Mouse (Mus musculus) heart, adult 11 months (tissue): ENCODE measurements around the gene Klhl18.
A peak's percentile ranks its signal among the peaks of the same experiment; 100 is the strongest.
"Not testable (repeated sequence)": the region's sequence is repeated elsewhere in the genome, so short reads cannot be mapped to it uniquely, and the experiment has no call there.

ENCODE experiments used
- DNase-seq: peaks from one replicate; pipeline ENCODE4 v3.0.0; 2022

The Klhl18 gene

DNA sequence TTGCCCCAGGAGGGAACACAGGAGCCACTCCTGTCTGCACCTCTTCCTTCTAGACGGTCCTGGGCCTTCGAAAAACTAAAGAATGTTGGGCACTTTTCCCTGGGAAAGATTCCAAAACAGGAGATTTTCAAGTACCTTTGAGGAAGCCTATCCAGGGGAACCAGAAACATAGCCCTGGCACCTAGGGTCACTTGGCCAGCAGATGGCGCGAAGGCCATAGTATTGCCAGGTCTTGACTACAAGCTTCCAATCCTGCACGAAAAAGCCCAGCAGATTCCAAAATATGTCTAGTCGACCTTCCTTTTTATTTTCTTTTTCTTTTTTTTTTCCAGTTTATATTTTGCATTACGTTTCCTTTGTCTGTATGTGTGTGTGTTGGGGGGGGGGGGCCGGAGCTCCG, 62.7 kb downstream of the Klhl18 start:
- DNase-seq, result no peak

DNA sequence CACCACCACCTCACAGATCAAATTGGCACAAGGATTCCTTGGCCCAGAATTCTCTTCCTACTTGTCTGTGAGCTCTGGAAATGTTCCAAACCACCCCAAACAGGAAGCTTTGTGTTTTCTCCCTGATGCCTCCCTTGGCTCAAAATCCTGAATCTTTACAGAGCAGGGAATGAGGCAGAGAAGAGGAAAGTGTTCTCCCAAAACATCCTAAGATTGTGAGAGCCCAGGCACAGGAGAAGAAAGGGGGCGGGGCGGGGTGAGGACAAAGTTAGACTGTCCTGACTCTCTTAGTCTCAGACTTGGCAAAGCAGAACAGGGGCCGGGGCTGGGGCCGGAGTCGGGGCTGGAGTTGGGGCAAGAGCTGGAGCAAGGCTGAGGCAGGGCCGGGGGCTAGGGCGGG, 63.6 kb downstream of the Klhl18 start:
- DNase-seq, result no peak

DNA sequence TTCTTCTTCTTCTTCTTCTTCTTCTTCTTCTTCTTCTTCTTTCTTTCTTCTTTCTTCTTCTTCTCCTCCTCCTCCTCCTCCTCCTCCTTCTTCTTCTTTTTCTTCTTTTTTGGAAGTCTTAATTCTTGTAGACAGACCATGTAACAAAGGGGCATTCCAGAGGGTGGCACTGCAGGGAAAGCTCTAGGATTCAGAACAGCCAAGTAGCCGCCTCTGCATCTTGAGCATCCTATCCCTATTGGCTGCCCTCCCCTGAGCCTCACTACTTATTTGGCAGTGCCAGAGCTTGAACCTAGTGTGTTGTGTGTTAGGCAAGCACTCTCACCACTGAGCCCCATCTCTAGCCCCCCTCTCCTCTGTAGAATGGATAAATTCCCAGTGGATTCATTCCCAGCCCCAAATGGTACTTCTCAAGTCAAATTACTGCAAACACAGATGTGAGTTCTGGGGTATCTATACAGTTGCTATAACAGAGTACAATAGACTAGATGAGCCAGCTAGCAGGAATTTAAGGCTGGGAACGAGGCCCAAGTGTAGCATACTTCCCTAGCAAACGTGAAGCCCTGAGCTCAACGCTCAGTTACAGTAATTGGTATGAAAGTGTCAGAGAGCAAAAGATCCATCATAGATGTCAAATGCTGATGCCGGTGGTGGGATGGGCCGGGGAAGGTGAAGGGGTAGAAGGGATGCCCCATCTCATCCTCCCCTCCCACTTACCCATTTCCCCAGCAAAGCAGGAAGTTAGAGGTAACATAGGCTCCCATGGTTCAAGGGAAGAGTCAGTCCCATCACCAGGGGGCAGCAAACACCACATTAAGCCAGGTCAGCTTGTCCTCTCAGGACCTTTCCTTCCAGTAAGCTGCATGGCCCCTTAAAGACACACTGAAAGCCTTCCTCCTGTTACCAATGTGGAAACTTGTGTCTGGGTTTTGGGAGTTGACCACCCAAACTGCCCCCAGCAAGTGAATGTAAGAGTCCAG, 65.3 kb downstream of the Klhl18 start:
- DNase-seq, result peak; percentile 96

DNA sequence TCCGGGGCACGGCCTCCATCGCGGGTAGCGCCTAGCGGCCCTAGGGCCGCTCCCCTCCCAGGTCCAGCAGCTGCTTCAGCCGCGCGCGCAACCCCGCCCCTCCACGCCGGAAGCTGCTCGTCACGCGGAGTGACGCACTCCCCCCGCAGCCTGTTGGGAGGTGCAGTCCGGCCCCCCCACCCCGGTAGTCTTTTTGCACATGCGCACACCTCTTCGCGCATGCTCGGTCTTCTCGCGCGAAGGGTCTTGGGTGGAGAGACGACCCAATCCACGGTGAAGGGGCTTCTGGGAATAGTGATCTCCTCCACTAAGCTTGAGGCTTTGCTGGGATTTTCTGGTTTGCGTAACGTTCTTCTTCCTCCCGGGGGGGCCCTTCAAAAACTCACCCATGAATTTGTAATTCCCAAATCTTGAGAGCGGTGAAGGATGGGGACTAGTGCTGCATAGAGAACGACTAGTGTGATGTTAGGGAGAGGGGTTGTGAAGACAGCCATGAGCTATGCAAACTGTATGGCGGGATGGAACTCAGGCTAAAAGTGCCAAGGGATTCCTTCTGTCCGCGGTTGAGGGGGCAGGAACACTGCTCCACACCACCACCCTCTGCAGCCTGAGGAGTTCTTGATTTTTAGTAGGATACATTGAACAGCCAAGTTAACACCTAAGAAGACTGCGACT, 68.3 kb downstream of the Klhl18 start, which contains the start of gene Ptpn23:
TSS of gene Ptpn23 (minus strand) at position 115 of the 675 bp plus-strand sequence.
- peak; percentile 100 for DNase-seq

DNA sequence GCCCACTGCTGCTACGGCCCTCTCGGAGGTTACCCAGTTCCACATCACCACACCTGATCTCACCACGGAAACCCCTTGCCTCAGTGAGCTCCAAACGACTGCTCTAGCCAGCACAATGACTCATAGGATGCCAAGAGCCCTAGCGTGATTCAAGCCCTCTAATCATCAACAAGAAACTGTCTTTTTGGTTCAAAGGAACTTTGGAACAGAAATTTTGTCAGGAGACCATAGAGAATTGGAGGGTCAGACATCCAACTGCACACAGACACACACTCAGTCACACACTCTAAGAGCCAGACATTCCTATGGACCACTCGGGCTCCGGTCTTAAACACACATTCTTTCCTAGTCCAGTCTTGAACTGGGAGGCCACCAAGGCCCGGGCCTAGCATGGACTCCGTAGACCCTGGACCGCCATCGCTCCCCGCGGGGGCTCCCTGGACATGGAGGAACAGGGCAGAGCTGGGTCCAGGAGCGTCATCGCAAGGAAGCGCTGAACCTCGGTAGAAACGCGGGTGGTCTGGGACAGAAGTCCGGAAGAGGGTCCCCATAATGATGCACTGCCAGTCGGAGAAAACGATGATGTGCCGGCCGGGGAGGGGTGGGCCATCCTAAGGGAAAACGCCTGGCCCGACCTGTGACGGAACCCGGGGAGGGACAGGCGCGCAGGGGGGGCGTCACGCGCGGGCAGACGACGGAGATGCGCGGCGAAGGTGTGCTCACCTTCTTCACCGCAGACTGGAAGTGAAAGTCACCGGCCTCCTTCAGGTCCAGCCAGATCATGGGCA, 69.0 kb downstream of the Klhl18 start:
- no peak for DNase-seq

DNA sequence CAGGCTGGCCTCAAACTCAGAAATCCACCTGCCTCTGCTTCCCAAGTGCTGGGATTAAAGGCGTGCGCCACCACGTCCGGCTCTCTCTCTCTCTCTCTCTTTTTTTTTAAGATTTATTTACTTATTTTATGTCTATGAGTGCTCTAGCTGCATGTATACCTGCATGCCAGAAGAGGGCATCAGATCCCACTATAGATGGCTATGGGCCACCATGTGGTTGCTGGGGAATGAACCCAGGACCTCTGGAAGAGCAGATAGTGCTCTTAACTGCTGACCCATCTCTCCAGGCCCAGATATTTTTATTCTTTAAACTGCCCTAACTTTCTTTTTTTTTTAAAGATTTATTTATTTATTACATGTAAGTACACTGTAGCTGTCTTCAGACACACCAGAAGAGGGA, 73.3 kb downstream of the Klhl18 start:
- not testable (repeated sequence) for DNase-seq

DNA sequence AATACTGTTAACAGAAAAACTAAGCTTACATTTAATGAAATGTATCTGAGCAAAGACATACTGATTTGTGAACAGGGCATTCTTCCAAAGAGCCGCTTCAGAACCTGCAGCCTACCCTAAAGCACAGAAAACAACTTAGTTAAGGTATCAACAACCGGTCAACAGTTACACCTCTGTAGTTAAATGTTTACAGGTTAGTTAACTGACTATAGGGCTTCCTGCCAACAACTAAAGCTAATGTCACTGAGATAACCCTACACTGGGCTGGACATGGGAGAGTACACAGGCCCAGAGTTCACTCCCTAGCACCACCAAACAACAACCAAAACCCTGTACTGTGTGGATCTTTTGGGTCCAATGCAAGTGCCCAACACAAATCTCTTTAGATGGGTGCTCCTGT, 73.8 kb downstream of the Klhl18 start:
- no peak for DNase-seq

DNA sequence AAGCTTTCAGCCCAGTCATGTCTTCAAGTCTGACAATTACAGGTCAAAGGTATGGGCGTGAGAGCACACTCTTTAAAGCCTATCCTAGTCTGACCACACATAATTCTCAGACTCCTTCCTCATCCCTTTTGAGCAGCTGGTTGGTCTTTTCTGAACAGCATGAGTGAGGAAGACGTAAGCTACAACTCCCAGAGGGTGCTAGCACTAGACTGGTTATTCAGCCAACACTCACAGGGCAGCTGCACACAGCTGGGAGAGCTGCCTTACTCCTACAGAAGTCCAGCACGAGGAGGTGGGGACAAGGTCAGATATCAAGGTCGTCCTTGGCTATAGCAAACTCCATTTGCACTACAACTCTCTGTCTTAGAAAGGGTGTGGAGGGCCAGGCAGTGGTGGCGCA, 75.8 kb downstream of the Klhl18 start:
- DNase-seq, result peak; percentile 98

DNA sequence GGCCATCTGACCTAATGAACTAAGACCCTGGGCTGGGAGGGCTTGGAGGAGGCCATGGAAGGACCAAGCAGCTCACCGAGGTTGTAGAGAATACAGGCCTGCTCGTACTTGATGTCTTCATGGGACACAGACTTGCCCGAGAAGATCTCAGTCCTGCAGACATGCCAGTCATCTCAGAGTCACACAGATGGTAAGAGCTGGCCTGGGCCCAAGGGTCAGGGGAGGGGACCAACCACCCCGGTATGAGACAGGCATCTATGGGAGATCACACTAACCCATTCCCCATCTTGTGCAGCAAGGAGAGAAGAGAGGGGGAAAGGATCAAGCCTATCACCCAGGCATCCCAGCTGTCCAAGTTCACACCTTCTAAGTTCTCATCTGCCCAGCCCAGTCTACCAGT, 83.2 kb downstream of the Klhl18 start:
- DNase-seq, result no peak

DNA sequence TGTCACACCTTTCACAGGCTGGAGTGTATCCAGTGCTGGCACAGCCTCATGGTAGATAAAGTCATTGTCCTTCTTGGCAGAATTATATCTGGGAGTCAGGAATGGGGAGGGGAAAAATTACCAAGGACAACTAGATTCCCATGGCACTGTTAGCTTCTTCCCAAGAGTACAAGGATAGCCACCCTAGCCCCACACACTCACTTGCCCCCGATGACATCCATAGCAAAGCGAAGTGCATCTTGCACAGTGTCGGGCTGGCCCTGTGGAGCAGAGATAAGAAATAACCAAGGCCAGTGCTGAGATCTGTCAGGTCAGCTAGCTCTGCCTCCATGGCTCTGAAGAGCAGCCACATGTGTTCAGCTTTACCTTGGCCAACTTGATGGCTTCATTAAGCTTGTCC, 85.7 kb downstream of the Klhl18 start:
- DNase-seq, result no peak

DNA sequence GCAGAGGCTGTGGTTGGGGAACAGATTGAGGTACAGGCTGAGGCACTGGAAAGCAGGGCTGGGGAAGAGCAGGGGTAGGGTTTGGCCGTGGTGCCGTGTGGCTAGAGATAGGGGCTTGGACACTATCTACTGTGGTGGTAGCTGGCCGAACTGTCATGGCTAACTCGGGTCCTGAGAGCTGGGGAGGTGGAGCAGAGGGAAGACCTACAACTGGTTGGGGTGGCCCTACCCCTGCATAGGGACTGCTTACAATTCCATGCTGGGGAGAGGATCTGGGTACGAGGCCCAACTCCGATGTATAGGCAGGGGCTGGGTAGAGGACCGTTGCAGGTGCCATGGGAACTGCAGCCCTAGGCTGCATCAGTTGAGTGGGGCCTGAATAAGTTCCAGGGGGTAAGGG, 88.5 kb downstream of the Klhl18 start:
- DNase-seq, result peak; percentile 90

DNA sequence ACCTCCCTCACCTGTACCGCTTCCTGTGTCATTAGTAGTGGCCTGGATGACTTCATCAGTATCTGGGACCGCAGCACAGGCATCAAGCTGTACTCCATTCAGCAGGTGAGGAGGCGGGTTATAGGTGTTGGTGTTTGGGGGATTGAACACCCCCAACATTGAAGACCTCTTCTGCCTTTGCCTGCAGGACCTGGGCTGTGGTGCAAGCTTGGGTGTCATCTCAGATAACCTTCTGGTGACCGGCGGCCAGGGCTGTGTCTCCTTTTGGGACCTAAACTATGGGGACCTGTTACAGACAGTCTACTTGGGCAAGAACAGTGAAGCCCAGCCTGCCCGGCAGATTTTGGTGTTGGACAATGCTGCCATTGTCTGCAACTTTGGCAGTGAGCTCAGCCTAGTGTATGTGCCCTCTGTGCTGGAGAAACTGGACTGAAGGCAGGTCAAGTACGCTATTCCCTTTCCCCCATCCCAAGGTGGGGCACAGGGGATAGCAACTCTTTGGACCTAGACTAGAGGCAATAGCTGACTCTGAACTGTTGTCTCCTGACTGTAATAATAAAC, 92.0 kb downstream of the Klhl18 start:
- peak; percentile 91 for DNase-seq

DNA sequence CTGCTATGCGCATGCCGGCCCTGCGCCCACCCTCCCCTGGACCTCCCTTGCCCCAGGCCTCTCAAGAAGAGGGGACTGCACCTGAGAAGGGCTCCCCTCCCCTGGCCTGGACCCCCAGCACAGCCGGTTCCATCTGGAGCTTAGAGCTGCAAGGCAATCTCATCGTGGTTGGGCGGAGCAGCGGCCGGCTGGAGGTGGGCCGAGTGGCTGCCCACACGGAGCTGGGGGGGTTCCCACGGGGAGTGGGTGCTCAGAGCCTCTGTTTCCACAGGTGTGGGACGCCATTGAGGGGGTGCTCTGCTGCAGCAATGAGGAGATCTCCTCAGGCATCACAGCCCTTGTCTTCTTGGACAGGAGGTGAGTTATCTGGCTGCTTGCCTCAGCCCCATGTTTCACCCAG, 95.2 kb downstream of the Klhl18 start:
- DNase-seq, result peak; percentile 91

DNA sequence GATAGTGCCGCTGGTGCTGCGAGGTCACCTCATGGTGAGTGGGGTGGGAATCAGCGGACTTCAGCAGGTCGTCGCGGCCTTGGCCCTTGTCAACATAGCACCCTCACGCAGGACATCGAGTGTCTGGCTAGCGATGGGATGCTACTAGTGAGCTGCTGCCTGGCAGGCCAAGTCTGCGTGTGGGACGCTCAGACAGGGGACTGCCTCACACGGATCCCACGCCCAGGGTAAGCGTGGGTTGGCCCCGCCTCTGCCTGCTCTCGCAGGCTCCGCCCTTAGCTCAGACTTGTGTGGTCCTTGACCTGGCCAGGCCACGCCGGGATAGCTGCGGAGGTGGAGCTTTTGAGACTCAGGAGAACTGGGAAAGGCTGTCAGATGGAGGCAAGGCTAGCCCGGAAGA, 95.8 kb downstream of the Klhl18 start:
- peak; percentile 90 for DNase-seq

DNA sequence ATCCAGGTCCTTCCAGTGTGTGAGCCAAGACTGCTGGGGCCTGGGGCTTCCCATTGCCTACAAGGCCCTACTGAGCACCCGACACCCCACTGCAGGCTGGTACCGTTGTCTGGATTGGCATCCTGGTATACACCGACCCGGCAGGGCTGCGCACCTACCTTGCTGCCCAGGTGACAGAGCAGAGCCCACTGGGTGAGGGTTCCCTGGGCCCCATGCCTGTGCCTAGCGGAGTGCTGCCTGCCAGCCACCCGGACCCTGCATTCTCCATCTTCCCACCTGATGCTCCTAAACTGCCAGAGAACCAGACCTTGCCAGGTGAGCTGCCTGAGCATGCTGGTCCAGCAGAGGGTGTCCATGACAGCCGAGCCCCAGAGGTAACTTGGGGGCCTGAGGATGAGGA, 97.1 kb downstream of the Klhl18 start:
- peak; percentile 91 for DNase-seq

DNA sequence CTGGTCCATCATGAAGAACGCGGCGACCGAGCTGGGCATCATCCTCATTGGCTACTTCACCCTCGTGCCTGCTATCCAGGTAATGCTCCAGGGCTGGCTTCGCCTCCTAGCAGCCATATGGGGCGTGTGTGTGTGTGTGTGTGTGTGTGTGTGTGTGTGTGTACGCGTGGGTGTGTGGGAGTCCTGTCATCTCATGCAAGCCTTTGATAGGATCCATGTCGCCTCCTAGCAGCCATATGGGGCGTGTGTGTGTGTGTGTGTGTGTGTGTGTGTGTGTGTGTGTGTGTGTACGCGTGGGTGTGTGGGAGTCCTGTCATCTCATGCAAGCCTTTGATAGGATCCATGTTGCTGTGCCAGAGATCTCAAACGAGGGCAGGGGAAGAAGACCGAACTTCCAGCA, 98.8 kb downstream of the Klhl18 start:
- DNase-seq, result not testable (repeated sequence)
